Mouse (Mus musculus): ENCODE results near the gene Tubgcp4.

Gene Tubgcp4

GRCm38 (mm10) chr2:121204276-121204675 is 33.8 kb downstream of the Tubgcp4 start:
- DNase-seq (ENCODE audit: low spot score in 2 of 2): no peak

- no peak for DNase-seq (ENCODE audit: low spot score in 2 of 2)
These were observed 36.1 kb downstream of the Tubgcp4 start for GRCm38 (mm10) chr2:121206541-121206940.

GRCm38 (mm10) chr2:121214491-121214890 is 44.0 kb downstream of the Tubgcp4 start:
- DNase-seq (ENCODE audit: low spot score in 2 of 2): no peak

GRCm38 (mm10) chr2:121219177-121219576 is 48.7 kb downstream of the Tubgcp4 start:
- DNase-seq (ENCODE audit: low spot score in 2 of 2): no peak

- no peak for DNase-seq (ENCODE audit: low spot score in 2 of 2)
These were observed 49.5 kb downstream of the Tubgcp4 start for GRCm38 (mm10) chr2:121219994-121220393.

GRCm38 (mm10) chr2:121223010-121223409 is 52.6 kb downstream of the Tubgcp4 start:
- DNase-seq (ENCODE audit: low spot score in 2 of 2): no peak

- DNase-seq (ENCODE audit: low spot score in 2 of 2): no peak
These were observed 57.7 kb downstream of the Tubgcp4 start for GRCm38 (mm10) chr2:121228135-121228534.

- peak; percentile 59 to 66 for DNase-seq (ENCODE audit: low spot score in 2 of 2)
These were observed 65.1 kb downstream of the Tubgcp4 start for GRCm38 (mm10) chr2:121235460-121236072.

GRCm38 (mm10) chr2:121239426-121239825 is 69.0 kb downstream of the Tubgcp4 start:
- no peak for DNase-seq (ENCODE audit: low spot score in 2 of 2)

- DNase-seq (ENCODE audit: low spot score in 2 of 2): no peak
These were observed 73.6 kb downstream of the Tubgcp4 start for GRCm38 (mm10) chr2:121244099-121244498.

All from spleen, postnatal 4 days (tissue).